Mouse (Mus musculus) bone marrow, adult 2 months (tissue): ENCODE measurements around the gene Sppl2a. TPM values are rescaled to one million over a fixed set of nuclear protein-coding genes. Genes with fewer than 3 reads are reported as not detected.
"Not testable (repeated sequence)": the region's sequence is repeated elsewhere in the genome, so short reads cannot be mapped to it uniquely, and the experiment has no call there.

Experiments
- H3K27ac ChIP-seq: fragments of 200-500 bp; 2 replicates; pipeline ENCODE4 v1.5.1; 2012; ENCODE audit warnings: low read depth, mild to moderate bottlenecking, control low read depth, inconsistent platforms, low read length; ENCODE audit not compliant: control insufficient read depth, poor library complexity, insufficient read depth
- H3K4me1 ChIP-seq: fragments of 200-500 bp; 2 replicates; pipeline ENCODE4 v1.6.1; 2011; ENCODE audit warnings: low read length; ENCODE audit not compliant: control insufficient read depth, insufficient read depth
- H3K4me3 ChIP-seq: fragments of 200-500 bp; replicated peaks from 2 replicates; pipeline ENCODE3; 2011; ENCODE audit warnings: mild to moderate bottlenecking, low read depth, low read length, control low read depth; ENCODE audit not compliant: control insufficient read depth
- CTCF ChIP-seq: fragments of 200-500 bp; IDR thresholded peaks from 2 replicates; pipeline ENCODE4 v1.5.1; 2011; ENCODE audit warnings: low read length, control low read depth; ENCODE audit not compliant: control insufficient read depth, insufficient read depth
- POLR2A ChIP-seq: fragments of 200-500 bp; IDR thresholded peaks from 2 replicates; pipeline ENCODE4 v1.6.1; 2011; ENCODE audit warnings: low read depth, mild to moderate bottlenecking, control low read depth, low read length, borderline replicate concordance; ENCODE audit not compliant: control insufficient read depth
- WGBS: fragments of 180-500 bp; shearing (Covaris S2); methylation state at CpG from one replicate; pipeline ENCODE4 v1.1.7; 2018; 5-methylcytosine and 5-hydroxymethylcytosine counted together
- polyA plus RNA-seq: library from polyadenylated mRNA; stranded (reverse); fragments of >200 nt; gene quantifications from 2 replicates; pipeline ENCODE4 v1.2.4, GENCODE M21; 2011; ENCODE audit warnings: low replicate concordance; ENCODE audit not compliant: missing spikeins, insufficient read depth, insufficient read length

Sppl2a gene
- polyA plus RNA-seq, result 14.0 and 17.3 TPM in 2 replicates

DNA sequence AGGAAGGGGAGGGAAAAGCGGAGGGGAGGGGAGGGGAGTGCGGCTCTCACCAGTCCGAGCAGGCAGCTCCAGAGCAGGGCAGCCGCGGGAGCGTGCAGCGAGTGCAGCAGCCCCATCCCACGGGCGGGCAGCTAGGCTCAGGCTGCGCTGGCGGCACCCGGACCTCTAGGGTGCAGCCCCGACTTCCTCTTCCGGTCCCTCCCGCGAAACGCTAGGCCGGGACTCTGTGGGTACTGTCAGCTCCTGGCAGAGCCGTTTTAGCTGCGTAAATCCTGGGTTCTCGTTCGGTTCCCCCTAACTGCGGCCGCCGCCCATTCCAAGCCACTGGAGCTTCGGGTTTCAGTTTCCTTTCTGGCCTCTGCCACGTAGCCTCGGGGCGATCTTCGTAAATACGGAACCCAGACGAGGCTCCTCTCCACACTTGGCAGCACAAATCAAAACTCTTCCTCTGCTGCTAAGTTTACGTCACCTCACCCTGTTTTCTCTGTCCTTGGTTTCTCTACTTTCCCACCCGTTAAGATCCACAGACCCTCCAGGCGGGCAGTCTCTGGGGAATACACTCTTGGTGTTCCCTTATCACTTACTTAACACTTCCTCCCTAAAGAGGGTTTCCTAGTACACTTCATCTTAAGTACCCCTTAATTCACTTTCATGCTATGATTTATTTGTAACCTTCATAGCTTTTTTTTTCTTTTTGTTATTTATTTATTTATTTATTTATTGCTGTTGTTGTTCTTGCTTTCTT lies at the start of gene Sppl2a:
TSS of gene Sppl2a (minus strand) at position 339 of the 745 bp plus-strand sequence.
- under 1% methylated on average over 34 of the region's 35 CpGs for WGBS
- Histone ChIP-seq H3K27ac (peak within 1 kb of the TSS; percentile 81), H3K4me1 (no peaks in the 10 kb centered on the region; the same call in 1 of the 2 replicates), H3K4me3 (peak within 1 kb of the TSS; percentile 87)
- TF ChIP-seq CTCF, result no peak
- peak; percentile 92; the same call in 1 of the 2 replicates for TF ChIP-seq POLR2A

DNA sequence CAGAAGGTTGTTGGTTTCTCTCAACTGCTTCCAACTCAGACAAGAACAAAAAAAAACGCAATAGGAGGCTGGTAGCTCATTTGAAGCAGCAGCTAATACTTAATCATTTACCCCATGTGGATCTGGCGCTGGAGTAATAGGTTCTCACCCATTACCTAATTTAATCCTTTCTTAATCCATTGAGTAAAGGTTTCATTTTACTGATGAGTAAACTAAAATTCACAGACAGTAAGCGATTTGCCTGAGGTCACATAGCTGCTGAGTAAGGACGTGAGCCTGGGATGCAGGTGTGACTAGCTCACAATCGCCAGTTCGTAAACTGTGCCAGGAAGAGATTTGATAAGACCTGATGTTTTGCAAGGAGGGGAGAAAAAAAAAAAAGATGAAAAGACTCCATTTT lies 44.4 kb upstream of the Sppl2a start:
- TF ChIP-seq CTCF, result no peak
- TF ChIP-seq POLR2A, result no peak
- Histone ChIP-seq H3K27ac (no peak overlapping the region), H3K4me1 (no peaks in the 10 kb centered on the region), H3K4me3 (no peak overlapping the region)
- WGBS, result 75% methylated on average over 6 of the region's 6 CpGs

- no peaks in the 10 kb centered on the region for H3K4me1 ChIP-seq
- H3K4me3 ChIP-seq, result no peak overlapping the region
- WGBS, result 79% methylated on average over 2 of the region's 2 CpGs
- H3K27ac ChIP-seq, result no peak overlapping the region
- TF ChIP-seq CTCF (no peak), POLR2A (no peak)
Observed at GRCm38 (mm10) chr2:126961696-126962095, 28.7 kb upstream of the Sppl2a start.

DNA sequence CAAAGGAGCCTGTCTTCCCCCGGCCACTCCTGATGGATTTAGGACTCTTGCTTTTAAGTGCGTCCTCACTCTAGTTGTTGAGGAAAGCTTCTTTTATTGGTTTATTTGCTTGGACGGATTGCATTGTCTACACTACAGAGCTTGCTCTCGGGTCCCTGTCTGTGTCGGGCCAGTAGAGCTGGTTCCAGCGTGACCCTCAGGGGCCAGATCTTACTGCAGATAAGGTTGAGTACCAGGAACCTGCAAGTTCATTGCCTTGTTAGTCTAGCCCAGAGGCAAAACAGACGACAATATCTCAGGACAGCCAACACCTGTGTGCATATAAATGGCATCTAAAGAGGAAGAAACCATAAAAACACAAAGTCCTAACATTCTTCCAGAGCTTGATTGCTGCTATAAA lies 22.6 kb upstream of the Sppl2a start:
- Histone ChIP-seq H3K4me3 (no peak overlapping the region), H3K27ac (no peak overlapping the region), H3K4me1 (no peaks in the 10 kb centered on the region)
- WGBS, result 75% methylated on average over 7 of the region's 7 CpGs
- no peak for TF ChIP-seq CTCF
- TF ChIP-seq POLR2A, result no peak

DNA sequence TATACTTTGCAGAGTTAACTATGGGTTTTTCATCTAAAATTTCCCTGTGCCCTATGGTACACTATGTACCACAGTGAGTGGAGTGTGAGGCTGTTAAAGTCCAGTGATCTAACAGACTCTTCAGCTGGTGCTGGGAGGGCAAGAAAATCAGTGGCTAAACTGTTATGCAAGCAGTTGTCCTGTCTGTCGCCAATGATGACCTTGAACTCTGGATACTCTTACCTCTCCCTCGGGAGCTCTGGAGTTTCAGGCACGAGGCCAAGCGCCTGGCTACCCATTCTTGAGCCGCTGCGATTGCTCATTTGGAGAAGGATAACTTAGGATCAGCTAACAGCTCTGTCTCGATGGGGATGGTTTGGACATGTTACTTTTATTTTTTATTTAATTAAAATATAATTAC lies 18.1 kb upstream of the Sppl2a start:
- no peaks in the 10 kb centered on the region for H3K4me1 ChIP-seq
- TF ChIP-seq CTCF (no peak), POLR2A (no peak)
- no peak overlapping the region for H3K27ac ChIP-seq
- no peak overlapping the region for H3K4me3 ChIP-seq
- 87% methylated on average over 7 of the region's 7 CpGs for WGBS

DNA sequence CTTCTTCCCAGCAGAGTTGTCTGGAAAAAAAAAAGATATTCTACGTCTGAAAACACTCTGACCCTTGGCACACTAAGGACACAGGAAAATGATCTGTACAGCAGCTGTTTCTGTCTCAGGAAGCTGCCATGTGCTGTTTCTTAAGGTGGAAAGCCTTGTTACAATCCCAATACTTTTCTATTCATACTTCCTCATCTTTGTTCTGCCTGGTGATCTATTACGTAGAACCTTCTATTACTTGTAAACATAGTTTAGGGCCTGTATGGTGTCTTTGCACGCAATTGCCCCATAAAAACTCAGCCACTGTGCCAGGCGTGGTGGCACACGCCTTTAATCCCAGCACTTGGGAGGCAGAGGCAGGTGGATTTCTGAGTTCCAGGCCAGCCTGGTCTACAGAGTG lies 17.4 kb upstream of the Sppl2a start:
- Histone ChIP-seq H3K27ac (no peak overlapping the region), H3K4me3 (no peak overlapping the region), H3K4me1 (no peaks in the 10 kb centered on the region)
- TF ChIP-seq CTCF (no peak), POLR2A (no peak)
- WGBS, result 68% methylated on average over 5 of the region's 5 CpGs

DNA sequence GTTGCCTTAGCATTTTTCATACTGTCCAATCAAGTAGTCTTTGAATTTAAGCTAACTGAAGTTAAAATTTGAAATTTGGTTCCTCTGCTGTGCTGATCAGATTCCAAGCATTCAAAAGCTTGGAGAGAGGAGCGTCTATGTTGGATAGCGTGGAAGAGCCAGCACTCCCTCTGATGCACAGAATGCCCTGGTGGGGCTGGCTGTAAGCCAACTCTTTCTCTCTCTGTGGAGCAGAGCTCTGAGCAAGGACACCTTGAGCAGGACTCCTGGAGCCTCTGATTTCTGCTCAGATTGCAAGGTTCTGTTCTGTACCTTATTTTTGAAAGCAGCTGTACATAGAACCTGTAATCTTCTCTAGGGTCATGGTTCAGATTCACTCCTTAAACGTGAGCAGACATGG lies 16.8 kb upstream of the Sppl2a start:
- WGBS, result 69% methylated on average over 3 of the region's 3 CpGs
- Histone ChIP-seq H3K27ac (no peak overlapping the region), H3K4me3 (no peak overlapping the region), H3K4me1 (no peaks in the 10 kb centered on the region)
- no peak for TF ChIP-seq CTCF
- TF ChIP-seq POLR2A, result no peak

DNA sequence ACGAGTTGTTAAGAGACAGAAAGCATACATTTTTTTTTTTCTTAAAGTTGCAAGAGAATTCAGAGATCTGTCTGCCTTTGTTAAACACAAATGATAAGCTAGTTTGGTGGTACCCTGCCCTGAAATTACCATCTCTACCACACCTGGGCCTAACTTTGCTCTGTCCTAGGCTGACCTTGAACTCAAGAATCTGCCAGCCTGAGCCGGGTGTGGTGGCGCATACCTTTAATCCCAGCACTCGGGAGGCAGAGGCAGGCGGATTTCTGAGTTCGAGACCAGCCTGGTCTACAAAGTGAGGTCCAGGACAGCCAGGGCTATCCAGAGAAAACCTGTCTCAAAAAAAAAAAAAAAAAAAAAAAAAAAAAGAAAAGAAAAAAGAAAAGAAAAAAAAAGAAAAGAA lies 16.3 kb upstream of the Sppl2a start:
- H3K4me3 ChIP-seq, H3K4me1 ChIP-seq, H3K27ac ChIP-seq: not testable (repeated sequence)
- 76% methylated on average over 6 of the region's 6 CpGs for WGBS

DNA sequence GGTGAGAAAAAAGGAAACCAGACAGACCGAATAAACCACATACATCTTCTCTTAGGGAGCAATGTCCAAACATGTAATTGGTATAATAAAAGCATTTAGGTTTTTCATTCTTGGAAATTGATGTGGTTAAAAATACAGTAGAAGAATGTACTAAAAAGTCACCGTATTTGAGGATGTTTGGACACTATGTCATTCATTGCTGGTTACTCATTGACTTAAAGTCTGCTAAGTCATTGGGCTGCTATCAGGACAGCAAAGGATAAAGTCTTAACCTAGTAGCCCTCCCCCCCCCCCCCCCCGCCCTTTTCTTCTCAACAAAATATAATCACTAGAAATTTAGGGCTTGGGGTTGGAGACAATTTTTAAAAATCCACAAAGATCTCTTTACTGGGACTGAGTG lies 15.2 kb upstream of the Sppl2a start:
- no peak overlapping the region for H3K27ac ChIP-seq
- no peaks in the 10 kb centered on the region for H3K4me1 ChIP-seq
- TF ChIP-seq CTCF (no peak), POLR2A (no peak)
- WGBS, result 62% methylated on average over 3 of the region's 3 CpGs
- no peak overlapping the region for H3K4me3 ChIP-seq
